Mouse (Mus musculus) kidney, postnatal 0 days (tissue): Measurements from ENCODE around the gene Zfp970. TPM values are rescaled to one million over a fixed set of nuclear protein-coding genes. Genes with fewer than 3 reads are reported as not detected.
"Not testable (repeated sequence)": the region's sequence is repeated elsewhere in the genome, so short reads cannot be mapped to it uniquely, and the experiment has no call there.

Source experiments
- ATAC-seq: fragments of 200-750 bp; cut with Nextera tagmentation; replicated peaks from 2 replicates; pipeline ENCODE4 v1.8.0; 2017; ENCODE audit warnings: low read depth, moderate number of reproducible peaks, moderate TSS enrichment, moderate library complexity; ENCODE audit not compliant: low FRiP score
- DNase-seq: peaks from one replicate; pipeline ENCODE4 v3.0.0-alpha.2; 2016; ENCODE audit warnings: low spot score
- H3K27ac ChIP-seq: fragments of 300-500 bp; sonication (generic); 2 replicates; pipeline ENCODE4 v1.5.1; 2014; ENCODE audit warnings: mild to moderate bottlenecking
- H3K27me3 ChIP-seq: fragments of 300-500 bp; sonication (generic); 2 replicates; pipeline ENCODE4 v1.6.1; 2014; ENCODE audit warnings: low read length, mixed read lengths; ENCODE audit not compliant: insufficient read depth
- H3K36me3 ChIP-seq: fragments of 300-500 bp; sonication (generic); 2 replicates; pipeline ENCODE4 v1.6.1; 2014; ENCODE audit warnings: low read length, mixed read lengths; ENCODE audit not compliant: insufficient read depth
- H3K4me1 ChIP-seq: fragments of 300-500 bp; sonication (generic); replicated peaks from 2 replicates; pipeline ENCODE4 v1.6.1; 2014; ENCODE audit warnings: antibody characterized with exemption, low read length, mixed read lengths; ENCODE audit not compliant: insufficient read depth
- H3K4me2 ChIP-seq: fragments of 300-500 bp; sonication (generic); 2 replicates; pipeline ENCODE4 v1.6.1; 2014; ENCODE audit warnings: mild to moderate bottlenecking, low read length, moderate library complexity, mixed read lengths
- H3K4me3 ChIP-seq: fragments of 300-500 bp; sonication (generic); replicated peaks from 2 replicates; pipeline ENCODE4 v1.5.1; 2014; ENCODE audit warnings: low read depth, low read length
- H3K9ac ChIP-seq: fragments of 300-500 bp; sonication (generic); 2 replicates; pipeline ENCODE4 v1.6.1; 2014; ENCODE audit warnings: low read depth, low read length
- H3K9me3 ChIP-seq: fragments of 300-500 bp; sonication (generic); replicated peaks from 2 replicates; pipeline ENCODE4 v1.6.1; 2016; ENCODE audit warnings: low read length, inconsistent platforms, mixed read lengths
- WGBS: fragments of 180-500 bp; shearing (Covaris S2); extraction: QIAGEN DNeasy Blood & Tissue Kit; methylation state at CpG from one replicate; pipeline ENCODE4 v1.1.7; 2014; 5-methylcytosine and 5-hydroxymethylcytosine counted together
- polyA plus RNA-seq: library from polyadenylated mRNA; unstranded; fragments of >200 nt; fragmentation: Nextera tagmentation; extraction: Ambion mirVana; gene quantifications from 2 replicates; pipeline ENCODE4 v1.2.1, GENCODE M21; 2015

Zfp970 gene
- polyA plus RNA-seq: 9.9 and 10.2 TPM in 2 replicates

GRCm38 (mm10) chr2:177464676-177465075 lies at the start of gene Zfp970:
Gene Zfp970, plus strand, starts transcription at chr2:177464733.
- H3K27ac ChIP-seq, H3K36me3 ChIP-seq, H3K9me3 ChIP-seq, H3K9ac ChIP-seq, H3K27me3 ChIP-seq, DNase-seq, ATAC-seq, H3K4me1 ChIP-seq: not testable (repeated sequence)
- Histone ChIP-seq H3K4me2 (peak within 1 kb of the TSS; percentile 38), H3K4me3 (peak within 1 kb of the TSS; percentile 34)
- WGBS: 8% methylated on average over 8 of the region's 9 CpGs

GRCm38 (mm10) chr2:177468222-177468621 lies 3.7 kb downstream of the Zfp970 start:
- not testable (repeated sequence) for DNase-seq, H3K9ac ChIP-seq, H3K4me3 ChIP-seq, H3K27ac ChIP-seq, ATAC-seq, H3K36me3 ChIP-seq, H3K27me3 ChIP-seq, H3K9me3 ChIP-seq, H3K4me2 ChIP-seq, H3K4me1 ChIP-seq

GRCm38 (mm10) chr2:177472261-177472660 lies 7.7 kb downstream of the Zfp970 start:
- not testable (repeated sequence) for H3K4me2 ChIP-seq, DNase-seq, ATAC-seq, H3K9ac ChIP-seq, H3K27me3 ChIP-seq, H3K4me1 ChIP-seq, H3K4me3 ChIP-seq, H3K27ac ChIP-seq, H3K9me3 ChIP-seq, H3K36me3 ChIP-seq
- 80% methylated on average over 5 of the region's 10 CpGs for WGBS

GRCm38 (mm10) chr2:177481971-177482370 lies 17.4 kb downstream of the Zfp970 start:
- not testable (repeated sequence) for H3K27ac ChIP-seq, DNase-seq, H3K9me3 ChIP-seq, H3K4me1 ChIP-seq, H3K9ac ChIP-seq, H3K4me2 ChIP-seq, H3K27me3 ChIP-seq, ATAC-seq, H3K36me3 ChIP-seq, H3K4me3 ChIP-seq
- WGBS: no CpG with 5 or more reads among the region's 1 CpGs

- not testable (repeated sequence) for H3K4me3 ChIP-seq, H3K4me2 ChIP-seq, H3K4me1 ChIP-seq, DNase-seq, H3K27ac ChIP-seq, H3K9ac ChIP-seq, H3K36me3 ChIP-seq, H3K9me3 ChIP-seq, ATAC-seq, H3K27me3 ChIP-seq
- WGBS: 85% methylated on average over 11 of the region's 11 CpGs
Observed at GRCm38 (mm10) chr2:177483238-177483948, 18.9 kb downstream of the Zfp970 start.

GRCm38 (mm10) chr2:177498067-177498466 lies 33.5 kb downstream of the Zfp970 start, which contains the start of gene Gm14403:
Gene Gm14403, plus strand, starts transcription at chr2:177498215.
- H3K4me2 ChIP-seq: peak within 1 kb of the TSS; percentile 51
- not testable (repeated sequence) for H3K27ac ChIP-seq, H3K4me1 ChIP-seq, H3K9ac ChIP-seq, H3K27me3 ChIP-seq, H3K36me3 ChIP-seq, H3K9me3 ChIP-seq, ATAC-seq
- peak; percentile 47 for DNase-seq
- WGBS: 23% methylated on average over 7 of the region's 7 CpGs
- H3K4me3 ChIP-seq: peak within 1 kb of the TSS; percentile 28

- H3K27ac ChIP-seq, H3K36me3 ChIP-seq, H3K9ac ChIP-seq, H3K4me2 ChIP-seq, ATAC-seq, H3K9me3 ChIP-seq, H3K4me3 ChIP-seq, H3K4me1 ChIP-seq, DNase-seq, H3K27me3 ChIP-seq: not testable (repeated sequence)
- 59% methylated on average over 1 of the region's 1 CpGs for WGBS
Observed at GRCm38 (mm10) chr2:177499182-177499581, 34.6 kb downstream of the Zfp970 start.

GRCm38 (mm10) chr2:177505211-177505719 lies 40.7 kb downstream of the Zfp970 start:
- not testable (repeated sequence) for H3K4me3 ChIP-seq, DNase-seq, ATAC-seq, H3K9me3 ChIP-seq, H3K27ac ChIP-seq, H3K36me3 ChIP-seq, H3K4me2 ChIP-seq, H3K9ac ChIP-seq, H3K4me1 ChIP-seq, H3K27me3 ChIP-seq
- 97% methylated on average over 1 of the region's 1 CpGs for WGBS

- H3K9ac ChIP-seq, H3K27ac ChIP-seq, H3K4me1 ChIP-seq, ATAC-seq, H3K36me3 ChIP-seq, H3K4me2 ChIP-seq, H3K27me3 ChIP-seq, DNase-seq, H3K4me3 ChIP-seq, H3K9me3 ChIP-seq: not testable (repeated sequence)
- 65% methylated on average over 4 of the region's 4 CpGs for WGBS
Observed at GRCm38 (mm10) chr2:177511381-177511780, 46.8 kb downstream of the Zfp970 start.
